Mouse (Mus musculus): Measurements from ENCODE around the gene Fbxl7. TPM values are rescaled to one million over a fixed set of nuclear protein-coding genes. Genes with fewer than 3 reads are reported as not detected.

Fbxl7 gene
- polyA plus RNA-seq, 1 experiment from 2014 or later = 26.2 TPM

DNA sequence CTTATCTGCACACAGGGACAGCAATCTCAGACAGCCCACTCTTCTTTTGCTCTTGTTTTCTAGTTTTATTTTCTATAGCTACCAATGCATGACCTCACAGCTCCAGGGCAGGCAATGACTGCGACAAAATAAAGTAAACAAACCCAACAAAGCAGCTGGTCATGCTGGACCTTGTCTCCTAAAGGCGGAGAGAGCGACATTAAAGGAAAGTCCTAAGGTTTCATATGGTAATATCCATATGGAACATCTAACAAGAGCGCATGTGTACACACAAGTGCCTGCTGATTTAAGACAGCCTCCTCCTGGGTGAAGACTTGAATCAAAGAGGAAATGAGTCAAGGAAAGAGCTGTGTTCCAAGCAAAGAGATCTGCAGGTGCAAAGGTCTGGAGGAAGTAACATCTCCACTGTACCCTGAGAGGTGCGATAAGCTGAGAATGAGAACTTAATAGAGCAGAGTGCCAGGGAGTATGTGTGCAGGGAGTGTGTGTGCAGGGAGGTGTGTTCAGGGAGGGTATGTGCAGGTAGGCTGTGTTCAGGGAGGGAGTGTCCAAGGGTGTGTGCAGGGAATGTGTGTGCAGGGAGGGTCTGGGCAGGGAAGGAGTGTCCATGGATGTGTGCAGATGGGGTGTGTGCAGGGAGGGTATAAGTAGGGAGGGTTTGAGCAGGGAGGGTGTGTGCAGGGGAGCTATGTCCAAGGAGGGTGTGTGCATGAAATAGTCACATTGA, 193.3 kb downstream of the Fbxl7 start:
- H3K27ac ChIP-seq (replicated peaks) = no peak overlapping the region
- peaks cover 19% of the 10 kb centered on the region for H3K4me1 ChIP-seq
- no peak for ATAC-seq (ENCODE audit: insufficient number of reproducible peaks, low FRiP score, low TSS enrichment, low read depth)
- no peak overlapping the region for H3K4me2 ChIP-seq (replicated peaks)
- H3K27me3 ChIP-seq = no peaks in the 10 kb centered on the region
- no peak overlapping the region for H3K9ac ChIP-seq
- no peaks in the 10 kb centered on the region for H3K36me3 ChIP-seq
- no peaks in the 10 kb centered on the region for H3K9me3 ChIP-seq (replicated peaks)
- no peak overlapping the region for H3K4me3 ChIP-seq (replicated peaks)
- WGBS = 74% methylated on average over 5 of the region's 5 CpGs

DNA sequence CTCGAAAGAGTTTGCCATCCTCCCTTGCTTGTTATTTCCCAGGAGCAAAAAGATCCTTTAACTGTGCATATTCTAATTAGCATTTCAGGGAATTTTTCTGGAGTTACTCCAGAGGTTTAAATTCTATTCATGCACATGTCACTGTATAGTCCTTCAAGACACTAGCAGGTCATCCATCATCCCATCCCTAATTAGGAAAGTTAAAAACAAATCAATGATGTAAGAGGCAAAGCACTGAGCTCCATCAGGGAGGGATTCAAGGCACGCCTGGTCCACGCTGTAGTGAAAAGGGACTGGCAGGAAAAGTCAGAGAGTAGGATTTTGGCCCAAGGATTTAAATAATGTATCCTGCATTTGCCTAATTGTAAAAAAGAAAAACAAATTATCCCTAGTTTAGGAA, 202.3 kb downstream of the Fbxl7 start:
- no peaks in the 10 kb centered on the region for H3K4me1 ChIP-seq
- no peaks in the 10 kb centered on the region for H3K27me3 ChIP-seq
- WGBS = 52% methylated on average over 3 of the region's 3 CpGs
- no peak overlapping the region for H3K4me2 ChIP-seq (replicated peaks)
- H3K9ac ChIP-seq = no peak overlapping the region
- H3K9me3 ChIP-seq (replicated peaks) = no peaks in the 10 kb centered on the region
- no peak for ATAC-seq (ENCODE audit: insufficient number of reproducible peaks, low FRiP score, low TSS enrichment, low read depth)
- H3K27ac ChIP-seq (replicated peaks) = no peak overlapping the region
- no peaks in the 10 kb centered on the region for H3K36me3 ChIP-seq
- no peak overlapping the region for H3K4me3 ChIP-seq (replicated peaks)

DNA sequence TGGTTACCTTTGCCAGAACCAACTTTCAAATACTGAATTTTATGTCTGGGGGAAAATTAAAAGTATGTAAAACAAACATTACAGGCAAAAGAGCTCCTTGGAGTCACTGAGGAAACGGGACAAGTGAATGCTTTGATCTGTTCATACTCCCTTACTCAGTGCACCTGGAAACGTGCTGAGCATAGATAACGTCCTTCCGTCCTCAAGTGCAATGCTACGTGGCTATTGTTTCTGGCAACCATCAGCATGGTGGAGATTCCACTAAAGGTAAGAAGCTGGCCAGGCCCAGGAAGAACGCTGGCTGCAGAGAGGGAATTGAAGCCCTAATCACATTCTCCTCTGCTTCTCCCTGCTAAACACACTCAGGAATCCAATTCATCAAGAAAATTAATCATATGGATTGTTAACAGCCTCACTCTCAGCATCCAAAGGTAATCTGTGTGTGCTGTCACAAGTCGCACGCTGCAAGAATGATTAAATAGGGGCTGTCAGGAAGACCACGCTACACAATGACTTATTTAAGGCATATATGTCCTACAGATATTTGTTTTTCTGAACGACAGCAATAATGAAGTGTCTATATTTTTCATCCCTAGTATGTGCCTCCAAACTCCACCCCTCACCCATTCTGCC, 206.8 kb downstream of the Fbxl7 start:
- peaks cover 6% of the 10 kb centered on the region; the same call in 1 of the 2 replicates for H3K4me1 ChIP-seq
- no peaks in the 10 kb centered on the region for H3K27me3 ChIP-seq
- 68% methylated on average over 10 of the region's 10 CpGs for whole genome bisulfite sequencing
- no peak overlapping the region for H3K4me3 ChIP-seq (replicated peaks)
- no peaks in the 10 kb centered on the region for H3K9me3 ChIP-seq (replicated peaks)
- H3K9ac ChIP-seq = no peak overlapping the region
- no peak overlapping the region for H3K4me2 ChIP-seq (replicated peaks)
- H3K36me3 ChIP-seq = no peaks in the 10 kb centered on the region
- H3K27ac ChIP-seq (replicated peaks) = no peak overlapping the region
- no peak for ATAC-seq (ENCODE audit: insufficient number of reproducible peaks, low FRiP score, low TSS enrichment, low read depth)

DNA sequence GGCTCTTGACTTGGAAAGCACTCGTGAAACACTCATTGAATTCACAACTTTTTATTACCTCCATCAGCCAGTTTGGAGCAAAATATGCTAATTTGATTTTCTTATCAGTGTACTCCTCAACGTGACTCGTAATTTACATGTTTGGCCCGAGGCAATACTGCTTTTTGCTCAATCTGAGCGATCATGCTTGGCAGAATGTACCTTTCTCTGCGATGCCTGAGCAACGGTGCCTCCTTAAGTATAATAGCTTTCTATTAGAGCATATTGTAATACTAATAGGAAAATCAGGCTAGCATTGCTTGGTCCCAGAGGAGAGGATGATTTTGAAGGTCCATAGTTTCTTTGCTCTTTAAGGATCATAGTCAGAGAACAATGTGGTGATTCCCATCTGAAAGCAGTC, 207.7 kb downstream of the Fbxl7 start:
- no peak for ATAC-seq (ENCODE audit: insufficient number of reproducible peaks, low FRiP score, low TSS enrichment, low read depth)
- no peaks in the 10 kb centered on the region for H3K27me3 ChIP-seq
- H3K4me2 ChIP-seq (replicated peaks) = no peak overlapping the region
- no peak overlapping the region for H3K9ac ChIP-seq
- 57% methylated on average over 7 of the region's 7 CpGs for WGBS
- no peak overlapping the region for H3K27ac ChIP-seq (replicated peaks)
- no peaks in the 10 kb centered on the region for H3K36me3 ChIP-seq
- no peaks in the 10 kb centered on the region for H3K9me3 ChIP-seq (replicated peaks)
- no peak overlapping the region for H3K4me3 ChIP-seq (replicated peaks)
- H3K4me1 ChIP-seq = peaks cover 6% of the 10 kb centered on the region; the same call in 1 of the 2 replicates

DNA sequence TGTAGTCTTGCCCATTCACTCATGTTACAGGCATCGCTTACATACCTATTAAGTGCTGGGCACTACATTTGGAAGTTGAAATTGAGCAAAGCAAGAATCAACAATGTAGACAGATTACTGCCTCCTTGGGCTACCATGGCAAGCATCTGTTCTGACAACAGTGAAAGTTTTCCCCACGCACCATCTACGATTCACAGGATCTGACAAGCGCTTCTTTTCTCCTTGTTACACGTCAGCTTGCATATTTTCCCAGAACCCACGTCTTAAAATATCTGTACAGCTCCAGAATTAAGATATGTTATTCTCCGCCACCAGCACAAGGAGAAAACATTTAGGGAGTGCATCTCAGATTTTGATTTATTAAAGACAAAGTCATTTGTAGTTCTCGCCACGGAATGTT, 213.1 kb downstream of the Fbxl7 start:
- H3K9ac ChIP-seq = no peak overlapping the region
- H3K27ac ChIP-seq (replicated peaks) = no peak overlapping the region
- ATAC-seq (ENCODE audit: insufficient number of reproducible peaks, low FRiP score, low TSS enrichment, low read depth) = no peak
- WGBS = 81% methylated on average over 9 of the region's 9 CpGs
- H3K9me3 ChIP-seq (replicated peaks) = no peaks in the 10 kb centered on the region
- H3K4me1 ChIP-seq = no peaks in the 10 kb centered on the region
- no peaks in the 10 kb centered on the region for H3K27me3 ChIP-seq
- H3K4me2 ChIP-seq (replicated peaks) = no peak overlapping the region
- no peaks in the 10 kb centered on the region for H3K36me3 ChIP-seq
- no peak overlapping the region for H3K4me3 ChIP-seq (replicated peaks)

DNA sequence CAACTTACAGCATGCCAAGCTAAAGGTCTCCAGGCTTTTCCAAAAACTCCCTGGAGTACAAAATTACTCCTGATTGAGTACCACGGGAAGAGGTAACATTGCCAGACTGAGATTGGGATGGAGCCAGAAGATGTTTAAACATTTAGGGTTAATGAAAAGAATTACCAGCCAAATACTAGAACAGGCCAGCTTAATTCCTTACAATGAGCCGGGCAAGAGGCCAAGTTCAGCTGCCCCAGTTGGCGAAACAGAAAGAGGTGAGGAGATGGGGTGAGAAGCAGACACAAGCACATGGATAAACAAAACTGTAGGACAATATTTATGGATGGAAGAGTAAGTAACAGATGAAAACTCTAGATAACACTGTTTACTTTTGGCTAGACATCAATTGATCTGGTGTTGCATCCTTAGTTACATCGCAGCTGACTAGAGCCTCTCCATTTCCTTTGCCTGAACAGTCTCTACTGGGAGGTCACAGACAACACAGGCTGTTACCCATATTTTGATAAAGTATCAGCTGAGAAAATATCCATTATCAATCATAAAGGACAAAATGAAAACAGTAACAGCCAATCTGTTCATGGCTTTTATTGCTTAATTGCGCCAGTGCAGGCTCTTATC, 222.0 kb downstream of the Fbxl7 start:
- H3K4me1 ChIP-seq = no peaks in the 10 kb centered on the region; the same call in 1 of the 2 replicates
- H3K36me3 ChIP-seq = no peaks in the 10 kb centered on the region
- WGBS = 54% methylated on average over 5 of the region's 5 CpGs
- no peak overlapping the region for H3K9ac ChIP-seq
- no peak overlapping the region for H3K27ac ChIP-seq (replicated peaks)
- no peaks in the 10 kb centered on the region for H3K27me3 ChIP-seq
- H3K4me3 ChIP-seq (replicated peaks) = no peak overlapping the region
- no peak for ATAC-seq (ENCODE audit: insufficient number of reproducible peaks, low FRiP score, low TSS enrichment, low read depth)
- H3K4me2 ChIP-seq (replicated peaks) = no peak overlapping the region
- H3K9me3 ChIP-seq (replicated peaks) = no peaks in the 10 kb centered on the region

DNA sequence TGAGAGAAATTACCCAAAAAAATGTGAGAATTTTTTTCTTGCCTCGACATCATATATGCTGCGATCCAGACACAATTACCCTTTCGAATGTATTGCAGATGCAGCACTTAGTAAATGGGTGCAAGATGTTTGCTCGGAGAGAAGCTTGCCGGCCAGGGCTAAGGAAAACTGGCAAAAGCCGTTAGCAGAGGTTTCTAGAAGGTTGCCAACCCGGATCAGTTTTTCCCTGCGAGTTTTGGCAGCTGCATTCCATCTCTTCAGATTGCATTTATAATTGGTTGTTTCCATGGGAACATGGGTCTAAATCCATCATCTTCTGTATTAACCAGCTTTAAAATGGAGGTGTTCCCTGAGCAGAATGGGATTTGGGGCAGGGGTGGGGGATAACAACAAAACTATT, 240.4 kb downstream of the Fbxl7 start:
- Histone ChIP-seq H3K36me3 (no peaks in the 10 kb centered on the region), H3K27ac (replicated peaks) (peak overlapping the region; percentile 39; the same call in 1 of the 2 replicates), H3K4me1 (peaks cover 4% of the 10 kb centered on the region; the same call in 1 of the 2 replicates), H3K9ac (no peak overlapping the region), H3K4me3 (replicated peaks) (no peak overlapping the region), H3K4me2 (replicated peaks) (peak overlapping the region; percentile 15; the same call in 1 of the 2 replicates), H3K9me3 (replicated peaks) (no peaks in the 10 kb centered on the region), H3K27me3 (no peaks in the 10 kb centered on the region)
- WGBS = 31% methylated on average over 8 of the region's 8 CpGs
- peak; percentile 39; the same call in 1 of the 2 replicates for ATAC-seq (ENCODE audit: insufficient number of reproducible peaks, low FRiP score, low TSS enrichment, low read depth)

DNA sequence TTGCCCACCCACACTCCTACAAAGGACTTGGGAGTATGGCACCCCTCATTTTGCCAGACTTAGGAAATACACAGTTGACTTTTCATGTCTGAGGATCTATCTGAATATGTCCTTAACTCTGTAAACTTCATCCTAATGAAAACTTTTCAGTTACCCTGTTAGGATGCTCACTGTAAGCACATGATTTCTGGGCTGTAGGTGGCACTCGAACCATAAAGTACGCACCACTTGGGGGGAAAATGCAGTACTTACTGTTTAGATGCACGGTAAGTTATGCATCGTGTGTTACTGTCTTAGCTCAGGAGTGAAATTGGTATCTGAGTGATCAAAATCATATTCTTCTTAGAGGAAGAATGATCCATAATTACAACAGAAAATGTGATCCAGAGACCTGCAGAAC, 252.8 kb downstream of the Fbxl7 start:
- Histone ChIP-seq H3K9me3 (replicated peaks) (no peaks in the 10 kb centered on the region), H3K36me3 (no peaks in the 10 kb centered on the region), H3K27me3 (no peaks in the 10 kb centered on the region), H3K9ac (no peak overlapping the region), H3K4me2 (replicated peaks) (no peak overlapping the region), H3K27ac (replicated peaks) (no peak overlapping the region), H3K4me3 (replicated peaks) (no peak overlapping the region), H3K4me1 (no peaks in the 10 kb centered on the region)
- ATAC-seq (ENCODE audit: insufficient number of reproducible peaks, low FRiP score, low TSS enrichment, low read depth) = no peak
- WGBS = 69% methylated on average over 4 of the region's 4 CpGs

DNA sequence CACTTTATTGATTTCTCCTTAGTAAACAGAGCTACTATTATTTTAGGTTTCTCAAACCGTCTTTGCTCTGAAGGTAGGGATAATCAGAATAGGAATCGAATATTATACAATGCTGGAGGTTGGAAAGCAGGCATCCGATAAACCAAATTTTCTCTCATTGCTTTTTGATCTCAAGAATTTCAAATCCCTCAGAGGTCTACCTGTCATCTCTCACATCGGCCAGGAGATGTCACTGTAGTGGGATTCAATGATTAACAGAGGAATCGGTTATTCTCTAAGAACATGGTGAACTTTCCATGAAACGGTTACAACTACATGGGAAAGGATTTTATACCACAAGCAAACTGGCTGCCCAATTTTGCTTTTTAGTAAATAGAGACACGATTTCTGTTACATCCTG, 255.7 kb downstream of the Fbxl7 start:
- 57% methylated on average over 7 of the region's 7 CpGs for WGBS
- no peak overlapping the region for H3K9ac ChIP-seq
- ATAC-seq (ENCODE audit: insufficient number of reproducible peaks, low FRiP score, low TSS enrichment, low read depth) = no peak
- no peaks in the 10 kb centered on the region for H3K27me3 ChIP-seq
- no peaks in the 10 kb centered on the region for H3K4me1 ChIP-seq
- no peaks in the 10 kb centered on the region for H3K36me3 ChIP-seq
- H3K9me3 ChIP-seq (replicated peaks) = no peaks in the 10 kb centered on the region
- no peak overlapping the region for H3K4me2 ChIP-seq (replicated peaks)
- no peak overlapping the region for H3K4me3 ChIP-seq (replicated peaks)
- H3K27ac ChIP-seq (replicated peaks) = no peak overlapping the region

DNA sequence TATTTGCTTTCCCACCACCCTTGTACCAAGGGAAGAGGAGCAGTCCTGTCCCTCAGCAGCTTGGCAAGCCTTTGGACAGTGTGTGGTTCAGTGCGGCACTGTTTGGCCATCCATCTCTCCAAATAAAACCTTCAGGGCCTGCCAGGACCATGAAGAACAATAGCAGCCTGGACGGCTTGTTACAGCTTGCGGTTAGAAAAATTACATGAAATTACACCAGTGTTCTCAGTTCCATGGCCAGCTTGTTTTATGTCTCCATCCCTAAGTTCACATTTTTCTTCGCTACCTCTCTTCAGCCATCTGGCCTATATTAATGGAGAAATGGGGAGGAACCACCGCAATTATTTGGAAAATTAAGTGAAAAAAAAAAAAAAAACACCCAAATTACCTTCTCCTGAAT, 259.8 kb downstream of the Fbxl7 start:
- no peaks in the 10 kb centered on the region for H3K4me1 ChIP-seq
- H3K4me2 ChIP-seq (replicated peaks) = no peak overlapping the region
- no peaks in the 10 kb centered on the region for H3K9me3 ChIP-seq (replicated peaks)
- H3K4me3 ChIP-seq (replicated peaks) = no peak overlapping the region
- no peaks in the 10 kb centered on the region for H3K36me3 ChIP-seq
- WGBS = 70% methylated on average over 5 of the region's 5 CpGs
- no peak for ATAC-seq (ENCODE audit: insufficient number of reproducible peaks, low FRiP score, low TSS enrichment, low read depth)
- H3K9ac ChIP-seq = no peak overlapping the region
- no peak overlapping the region for H3K27ac ChIP-seq (replicated peaks)
- no peaks in the 10 kb centered on the region for H3K27me3 ChIP-seq

DNA sequence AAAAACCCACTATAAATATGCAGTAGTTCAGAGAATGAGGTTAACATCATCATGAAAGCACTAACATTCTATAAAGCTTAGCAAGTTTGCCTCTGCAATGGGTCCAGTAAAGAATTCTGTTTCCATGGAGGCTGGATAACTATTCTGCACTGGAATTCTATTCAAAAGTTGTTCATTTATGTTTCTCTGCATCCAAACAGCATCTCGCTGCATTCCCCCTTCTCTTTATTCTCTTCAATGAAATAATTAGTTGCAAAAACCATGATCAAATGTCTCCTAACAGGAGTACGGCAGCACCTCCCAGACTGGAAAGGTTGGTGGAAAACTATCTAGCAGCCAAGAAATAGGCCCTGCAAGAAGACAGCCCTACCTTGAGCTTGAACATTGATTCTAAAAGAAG, 267.2 kb downstream of the Fbxl7 start:
- no peak overlapping the region for H3K4me3 ChIP-seq (replicated peaks)
- 93% methylated on average over 2 of the region's 2 CpGs for WGBS
- H3K4me1 ChIP-seq = no peaks in the 10 kb centered on the region
- H3K9ac ChIP-seq = no peak overlapping the region
- no peak overlapping the region for H3K27ac ChIP-seq (replicated peaks)
- no peak overlapping the region for H3K4me2 ChIP-seq (replicated peaks)
- no peaks in the 10 kb centered on the region for H3K9me3 ChIP-seq (replicated peaks)
- H3K27me3 ChIP-seq = no peaks in the 10 kb centered on the region
- ATAC-seq (ENCODE audit: insufficient number of reproducible peaks, low FRiP score, low TSS enrichment, low read depth) = no peak
- no peaks in the 10 kb centered on the region for H3K36me3 ChIP-seq
